Mouse (Mus musculus) intestine, embryonic 15.5 days (tissue): Measurements from ENCODE around the gene Gm13277. TPM values are rescaled to one million over a fixed set of nuclear protein-coding genes. Genes with fewer than 3 reads are reported as not detected.
A peak's percentile ranks its signal among the peaks of the same experiment; 100 is the strongest.
"Not testable (repeated sequence)": the region's sequence is repeated elsewhere in the genome, so short reads cannot be mapped to it uniquely, and the experiment has no call there.

Experiments
- ATAC-seq: fragments of 200-750 bp; cut with Nextera tagmentation; 2 replicates; pipeline ENCODE4 v1.8.0; 2017; ENCODE audit warnings: moderate TSS enrichment, moderate library complexity
- H3K27ac ChIP-seq: fragments of 300-500 bp; sonication (generic); 2 replicates; pipeline ENCODE4 v1.5.1; 2015; ENCODE audit warnings: mild to moderate bottlenecking, inconsistent platforms
- H3K27me3 ChIP-seq: fragments of 300-500 bp; sonication (generic); replicated peaks from 2 replicates; pipeline ENCODE4 v1.6.1; 2015; ENCODE audit warnings: inconsistent platforms
- H3K36me3 ChIP-seq: fragments of 300-500 bp; sonication (generic); 2 replicates; pipeline ENCODE4 v1.6.1; 2015; ENCODE audit warnings: inconsistent platforms
- H3K4me1 ChIP-seq: fragments of 300-500 bp; sonication (generic); replicated peaks from 2 replicates; pipeline ENCODE4 v1.6.1; 2015; ENCODE audit warnings: inconsistent platforms
- H3K4me2 ChIP-seq: fragments of 300-500 bp; sonication (generic); replicated peaks from 2 replicates; pipeline ENCODE4 v1.6.1; 2015; ENCODE audit warnings: mild to moderate bottlenecking, inconsistent platforms
- H3K4me3 ChIP-seq: fragments of 300-500 bp; sonication (generic); replicated peaks from 2 replicates; pipeline ENCODE4 v1.5.1; 2015; ENCODE audit warnings: inconsistent platforms
- H3K9ac ChIP-seq: fragments of 300-500 bp; sonication (generic); 2 replicates; pipeline ENCODE4 v1.6.1; 2015; ENCODE audit warnings: inconsistent platforms
- H3K9me3 ChIP-seq: fragments of 300-500 bp; sonication (generic); 2 replicates; pipeline ENCODE4 v1.6.1; 2016; ENCODE audit warnings: inconsistent platforms
- WGBS: fragments of 180-500 bp; shearing (Covaris S2); methylation state at CpG from one replicate; pipeline ENCODE4 v1.1.7; 2015; 5-methylcytosine and 5-hydroxymethylcytosine counted together
- polyA plus RNA-seq: library from polyadenylated mRNA; unstranded; fragments of >200 nt; fragmentation: Nextera tagmentation; extraction: Ambion mirVana; gene quantifications from 2 replicates; pipeline ENCODE4 v1.2.1, GENCODE M21; 2015

The Gm13277 gene
- polyA plus RNA-seq, 1 experiment from 2014 or later: not detected

- not testable (repeated sequence) for H3K4me3 ChIP-seq, H3K9me3 ChIP-seq, H3K4me2 ChIP-seq, H3K9ac ChIP-seq, ATAC-seq, H3K4me1 ChIP-seq, H3K27ac ChIP-seq, H3K27me3 ChIP-seq, H3K36me3 ChIP-seq
- WGBS: 66% methylated on average over 6 of the region's 8 CpGs
Measured at GRCm38 (mm10) chr4:88761776-88762175, 26.7 kb upstream of the Gm13277 start.

GRCm38 (mm10) chr4:88762341-88762740 lies 26.1 kb upstream of the Gm13277 start:
- H3K27me3 ChIP-seq, H3K4me1 ChIP-seq, H3K4me3 ChIP-seq, H3K36me3 ChIP-seq, H3K9ac ChIP-seq, H3K9me3 ChIP-seq, H3K4me2 ChIP-seq, ATAC-seq, H3K27ac ChIP-seq: not testable (repeated sequence)
- WGBS: 54% methylated on average over 9 of the region's 9 CpGs

- H3K9me3 ChIP-seq, H3K4me1 ChIP-seq, H3K36me3 ChIP-seq, H3K27me3 ChIP-seq, ATAC-seq, H3K9ac ChIP-seq: not testable (repeated sequence)
- 2% methylated on average over 41 of the region's 42 CpGs for WGBS
- Histone ChIP-seq H3K27ac (peak overlapping the region; percentile 68; the same call in 1 of the 2 replicates), H3K4me3 (peak overlapping the region; percentile 35), H3K4me2 (peak overlapping the region; percentile 61)
Measured at GRCm38 (mm10) chr4:88763384-88764018, 24.9 kb upstream of the Gm13277 start.

GRCm38 (mm10) chr4:88773534-88773933 lies 14.9 kb upstream of the Gm13277 start, which contains the start of gene Gm13290:
Gene Gm13290, plus strand, starts transcription at chr4:88773834.
- not testable (repeated sequence) for H3K27me3 ChIP-seq, H3K9me3 ChIP-seq, H3K4me1 ChIP-seq, H3K27ac ChIP-seq, H3K4me2 ChIP-seq, H3K4me3 ChIP-seq, ATAC-seq, H3K36me3 ChIP-seq, H3K9ac ChIP-seq
- WGBS: no CpG with 5 or more reads among the region's 32 CpGs

GRCm38 (mm10) chr4:88776622-88777021 lies 11.8 kb upstream of the Gm13277 start, which contains the start of gene Gm13289:
Gene Gm13289, plus strand, starts transcription at chr4:88776922.
- H3K4me3 ChIP-seq, H3K4me1 ChIP-seq, H3K27ac ChIP-seq, H3K27me3 ChIP-seq, H3K9me3 ChIP-seq, H3K4me2 ChIP-seq, H3K36me3 ChIP-seq, ATAC-seq, H3K9ac ChIP-seq: not testable (repeated sequence)
- no CpG with 5 or more reads among the region's 29 CpGs for WGBS

- not testable (repeated sequence) for H3K27ac ChIP-seq
Measured at GRCm38 (mm10) chr4:88779550-88779949, 8.9 kb upstream of the Gm13277 start, which contains the start of gene Gm13272. Gene Gm13272, plus strand, starts transcription at chr4:88779850.

GRCm38 (mm10) chr4:88780320-88780719 lies 8.1 kb upstream of the Gm13277 start:
- H3K9ac ChIP-seq, H3K9me3 ChIP-seq, H3K4me1 ChIP-seq, H3K4me3 ChIP-seq, H3K27me3 ChIP-seq, ATAC-seq, H3K4me2 ChIP-seq, H3K36me3 ChIP-seq, H3K27ac ChIP-seq: not testable (repeated sequence)
- whole genome bisulfite sequencing: 54% methylated on average over 16 of the region's 18 CpGs

More at GRCm38 (mm10) chr4:88779550-88779949, 8.9 kb upstream of the Gm13277 start, which contains the start of gene Gm13272:
- H3K9ac ChIP-seq, H3K9me3 ChIP-seq, H3K27me3 ChIP-seq, H3K4me3 ChIP-seq, H3K4me1 ChIP-seq, H3K4me2 ChIP-seq, H3K36me3 ChIP-seq, ATAC-seq: not testable (repeated sequence)
- no CpG with 5 or more reads among the region's 29 CpGs for WGBS

GRCm38 (mm10) chr4:88781831-88782230 lies 6.6 kb upstream of the Gm13277 start, which contains the start of gene Ifnz:
Gene Ifnz, plus strand, starts transcription at chr4:88782131.
- WGBS: 21% methylated on average over 4 of the region's 7 CpGs
- 0 out of 2 replicates have a peak within 1 kb of the TSS, but pooled peaks have one; percentile 16 for H3K4me3 ChIP-seq
- H3K9me3 ChIP-seq, H3K9ac ChIP-seq, ATAC-seq, H3K4me1 ChIP-seq, H3K27ac ChIP-seq, H3K27me3 ChIP-seq, H3K36me3 ChIP-seq: not testable (repeated sequence)
- peak within 1 kb of the TSS; percentile 47 for H3K4me2 ChIP-seq

GRCm38 (mm10) chr4:88782335-88782734 lies 6.1 kb upstream of the Gm13277 start:
- H3K9me3 ChIP-seq, H3K27me3 ChIP-seq, H3K9ac ChIP-seq, H3K27ac ChIP-seq, H3K36me3 ChIP-seq, H3K4me1 ChIP-seq, ATAC-seq: not testable (repeated sequence)
- H3K4me2 ChIP-seq: peak overlapping the region; percentile 47
- H3K4me3 ChIP-seq: 0 out of 2 replicates have a peak overlapping the region, but pooled peaks have one; percentile 16
- WGBS: 0% methylated on average over 12 of the region's 31 CpGs

GRCm38 (mm10) chr4:88785409-88785808 lies 3.0 kb upstream of the Gm13277 start, which contains the start of gene Gm13276:
Gene Gm13276, plus strand, starts transcription at chr4:88785709.
- H3K9me3 ChIP-seq, H3K4me2 ChIP-seq, H3K9ac ChIP-seq, H3K36me3 ChIP-seq, H3K4me3 ChIP-seq, H3K27me3 ChIP-seq, ATAC-seq, H3K4me1 ChIP-seq, H3K27ac ChIP-seq: not testable (repeated sequence)
- WGBS: no CpG with 5 or more reads among the region's 27 CpGs

- not testable (repeated sequence) for H3K4me3 ChIP-seq, H3K27ac ChIP-seq, H3K4me1 ChIP-seq, H3K4me2 ChIP-seq, H3K36me3 ChIP-seq, H3K27me3 ChIP-seq, H3K9ac ChIP-seq, H3K9me3 ChIP-seq, ATAC-seq
- WGBS: no CpG with 5 or more reads among the region's 28 CpGs
Measured at GRCm38 (mm10) chr4:88791250-88791649, 2.8 kb downstream of the Gm13277 start, which contains the start of gene Gm13278. Gene Gm13278, plus strand, starts transcription at chr4:88791550.

GRCm38 (mm10) chr4:88793936-88794675 lies 5.7 kb downstream of the Gm13277 start, which contains the start of gene Gm13275:
Gene Gm13275, plus strand, starts transcription at chr4:88794487.
- not testable (repeated sequence) for ATAC-seq, H3K9ac ChIP-seq, H3K4me3 ChIP-seq, H3K9me3 ChIP-seq, H3K4me1 ChIP-seq, H3K36me3 ChIP-seq, H3K4me2 ChIP-seq, H3K27ac ChIP-seq, H3K27me3 ChIP-seq
- WGBS: 2% methylated on average over 15 of the region's 52 CpGs
